Mouse (Mus musculus) midbrain, embryonic 10.5 days (tissue): Measurements from ENCODE around the gene Col4a2. TPM values are rescaled to one million over a fixed set of nuclear protein-coding genes. Genes with fewer than 3 reads are reported as not detected.
A peak's percentile ranks its signal among the peaks of the same experiment; 100 is the strongest.

Experiments
- DNase-seq: peaks from one replicate; pipeline ENCODE4 v3.0.0-alpha.2; 2017; ENCODE audit warnings: low spot score
- H3K27ac ChIP-seq: fragments of 300-500 bp; sonication (generic); replicated peaks from 2 replicates; pipeline ENCODE4 v1.5.1; 2016; ENCODE audit warnings: mild to moderate bottlenecking
- H3K27me3 ChIP-seq: fragments of 300-500 bp; sonication (generic); 2 replicates; pipeline ENCODE4 v1.6.1; 2016; ENCODE audit warnings: low read depth, mild to moderate bottlenecking; ENCODE audit not compliant: poor library complexity, severe bottlenecking
- H3K36me3 ChIP-seq: fragments of 300-500 bp; sonication (generic); 2 replicates; pipeline ENCODE4 v1.6.1; 2016; ENCODE audit warnings: mild to moderate bottlenecking, moderate library complexity
- H3K4me1 ChIP-seq: fragments of 300-500 bp; sonication (generic); 2 replicates; pipeline ENCODE4 v1.6.1; 2016
- H3K4me3 ChIP-seq: fragments of 300-500 bp; sonication (generic); 2 replicates; pipeline ENCODE4 v1.5.1; 2016; ENCODE audit warnings: mild to moderate bottlenecking, moderate library complexity
- H3K9me3 ChIP-seq: fragments of 300-500 bp; sonication (generic); replicated peaks from 2 replicates; pipeline ENCODE4 v1.6.1; 2016; ENCODE audit warnings: mild to moderate bottlenecking
- WGBS: fragments of 180-500 bp; shearing (Covaris S2); methylation state at CpG from one replicate; pipeline ENCODE4 v1.1.7; 2016; 5-methylcytosine and 5-hydroxymethylcytosine counted together
- polyA plus RNA-seq: library from polyadenylated mRNA; unstranded; fragments of >200 nt; fragmentation: Nextera tagmentation; extraction: Ambion mirVana; gene quantifications from 2 replicates; pipeline ENCODE4 v1.2.1, GENCODE M21; 2016

Col4a2 gene
- polyA plus RNA-seq, 1 experiment from 2014 or later: 43.7 TPM

DNA sequence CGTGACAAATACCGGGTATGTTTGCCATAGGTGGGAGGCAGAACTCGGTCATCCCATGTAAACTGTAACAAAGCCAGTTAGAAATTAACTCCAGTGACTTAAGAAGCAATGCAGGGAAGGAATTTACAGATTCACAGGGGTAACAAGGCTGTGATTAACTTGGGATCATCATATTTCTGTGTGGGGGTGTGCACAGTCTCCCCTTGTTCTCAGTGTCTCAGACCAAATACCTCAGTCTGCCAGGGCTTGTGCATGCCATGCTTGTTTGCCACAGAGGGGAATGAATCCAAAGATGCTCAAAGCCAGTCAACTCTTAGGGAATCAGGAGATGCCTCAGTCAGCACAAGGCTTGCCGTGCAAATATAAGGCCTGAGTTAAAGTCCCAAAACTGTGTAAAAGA, 89.6 kb downstream of the Col4a2 start:
- Histone ChIP-seq H3K4me1 (peaks cover 40% of the 10 kb centered on the region), H3K4me3 (no peak overlapping the region), H3K27me3 (no peaks in the 10 kb centered on the region), H3K36me3 (no peaks in the 10 kb centered on the region; the same call in 1 of the 2 replicates), H3K27ac (no peak overlapping the region), H3K9me3 (no peaks in the 10 kb centered on the region)
- WGBS: 95% methylated on average over 4 of the region's 4 CpGs
- DNase-seq: no peak

DNA sequence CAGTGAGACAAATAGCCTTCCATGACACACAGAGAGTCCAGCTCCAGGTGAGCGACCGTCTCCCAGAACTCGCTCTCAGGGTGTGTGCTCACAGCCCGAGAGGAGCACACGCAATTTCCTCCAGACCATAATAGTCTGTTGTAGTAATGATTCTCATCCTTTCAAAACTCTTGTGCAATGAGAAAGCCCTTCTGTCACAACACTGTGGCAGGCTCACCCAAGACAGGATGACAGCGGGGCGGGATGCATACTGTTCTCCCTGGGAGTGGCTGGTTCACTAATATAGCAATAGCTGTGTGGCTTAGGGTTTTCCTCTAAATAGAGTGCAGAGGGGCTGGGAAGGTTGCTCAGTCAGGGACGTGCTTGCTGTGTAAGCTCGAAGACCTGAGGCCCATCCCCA, 91.2 kb downstream of the Col4a2 start:
- Histone ChIP-seq H3K4me3 (no peak overlapping the region), H3K36me3 (no peaks in the 10 kb centered on the region; the same call in 1 of the 2 replicates), H3K27ac (no peak overlapping the region), H3K27me3 (no peaks in the 10 kb centered on the region), H3K4me1 (peaks cover 36% of the 10 kb centered on the region), H3K9me3 (no peaks in the 10 kb centered on the region)
- WGBS: 91% methylated on average over 9 of the region's 9 CpGs
- no peak for DNase-seq

DNA sequence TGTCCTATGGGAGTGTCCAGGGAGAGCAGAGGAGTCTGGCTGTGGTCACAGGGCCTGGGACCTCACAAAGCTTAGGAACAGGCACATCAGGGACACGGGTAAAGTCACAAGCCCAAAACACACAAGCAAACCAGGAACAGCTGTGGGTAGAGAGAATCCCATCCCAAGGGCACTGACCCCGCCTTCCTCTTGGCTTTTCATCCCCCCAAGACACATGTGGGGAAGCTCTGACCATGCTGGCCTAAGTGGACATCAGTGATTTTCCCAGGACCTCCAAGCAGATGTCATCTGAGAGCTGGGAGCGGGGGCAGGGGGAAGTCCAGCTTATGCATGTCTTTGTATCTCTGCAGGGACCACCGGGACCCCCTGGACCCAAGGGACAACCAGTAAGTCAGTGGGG, 92.0 kb downstream of the Col4a2 start:
- H3K36me3 ChIP-seq: no peaks in the 10 kb centered on the region; the same call in 1 of the 2 replicates
- peak; percentile 38 for DNase-seq
- H3K27me3 ChIP-seq: no peaks in the 10 kb centered on the region
- no peaks in the 10 kb centered on the region for H3K9me3 ChIP-seq
- 67% methylated on average over 4 of the region's 4 CpGs for WGBS
- 0 out of 2 replicates have a peak overlapping the region, but pooled peaks have one; percentile 34 for H3K27ac ChIP-seq
- H3K4me3 ChIP-seq: no peak overlapping the region
- H3K4me1 ChIP-seq: peaks cover 31% of the 10 kb centered on the region

DNA sequence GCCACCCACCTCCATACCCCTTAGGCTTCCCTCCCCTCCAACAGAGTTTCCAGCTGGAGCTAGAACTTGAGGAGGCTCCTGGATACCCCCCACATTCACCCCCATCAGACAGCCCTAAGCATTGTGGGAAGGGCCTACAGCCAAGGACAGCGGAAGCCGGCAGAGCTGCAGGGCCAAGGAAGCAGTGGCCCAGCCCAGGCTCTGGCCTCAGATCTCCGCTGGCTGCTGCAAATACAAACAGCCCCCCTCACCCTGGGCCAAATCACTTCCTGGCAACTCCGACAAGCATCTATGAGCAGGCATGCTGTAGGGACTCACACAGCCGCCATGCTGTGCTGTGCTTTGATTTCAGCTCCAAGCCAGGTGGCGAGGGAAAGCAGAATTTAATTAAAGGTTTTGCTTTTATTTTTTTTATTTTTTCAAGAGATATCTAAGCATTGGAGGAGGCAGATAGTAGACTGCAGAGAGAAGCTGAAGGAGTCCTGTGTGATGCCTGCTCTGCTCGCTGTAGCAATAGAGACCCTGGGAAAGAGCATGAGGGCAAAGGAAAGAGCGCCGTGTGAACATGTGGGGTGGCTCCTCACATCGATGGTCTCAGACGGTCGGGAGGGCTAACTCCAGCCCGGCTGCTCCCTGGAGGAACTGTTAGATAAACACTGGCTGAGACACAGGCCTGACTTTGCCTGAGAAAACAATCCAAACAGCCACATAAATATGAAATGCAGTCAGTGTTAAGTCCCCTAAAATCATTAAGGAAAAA, 93.3 kb downstream of the Col4a2 start:
- 64% methylated on average over 13 of the region's 13 CpGs for WGBS
- Histone ChIP-seq H3K36me3 (no peaks in the 10 kb centered on the region; the same call in 1 of the 2 replicates), H3K4me1 (peaks cover 23% of the 10 kb centered on the region), H3K27me3 (no peaks in the 10 kb centered on the region), H3K4me3 (no peak overlapping the region), H3K27ac (peak overlapping the region; percentile 60; the same call in 1 of the 2 replicates), H3K9me3 (no peaks in the 10 kb centered on the region)
- peak; percentile 48 for DNase-seq

DNA sequence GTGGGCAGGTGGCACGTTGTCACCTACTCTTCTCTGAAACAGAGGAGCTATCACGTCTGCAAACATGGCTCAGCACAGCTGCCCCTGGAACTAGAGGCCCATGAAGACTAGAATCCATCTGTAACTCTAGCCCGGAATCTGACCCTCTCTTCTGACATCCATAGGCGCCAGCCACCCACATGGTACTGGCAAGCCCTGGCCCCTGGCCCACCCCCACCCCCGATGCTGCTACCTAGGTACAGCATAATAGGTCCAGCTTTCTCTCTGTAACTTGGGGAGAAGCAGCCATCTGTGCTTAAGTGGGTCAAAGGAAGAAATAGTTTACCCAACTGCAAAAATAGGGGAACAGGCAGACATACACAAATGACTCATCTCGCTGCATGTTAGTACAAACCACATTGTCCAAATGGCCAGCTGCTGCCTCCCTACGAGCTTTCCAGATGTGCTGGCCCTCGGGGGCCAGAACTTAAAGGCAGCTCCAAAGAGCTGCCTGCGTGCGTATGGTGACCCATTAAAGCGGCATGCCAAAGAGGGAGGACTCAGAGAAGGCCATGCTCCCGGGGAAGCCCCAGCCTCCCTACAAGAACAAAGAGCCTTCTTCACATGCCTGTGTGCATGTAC, 99.0 kb downstream of the Col4a2 start:
- WGBS: 78% methylated on average over 12 of the region's 12 CpGs

DNA sequence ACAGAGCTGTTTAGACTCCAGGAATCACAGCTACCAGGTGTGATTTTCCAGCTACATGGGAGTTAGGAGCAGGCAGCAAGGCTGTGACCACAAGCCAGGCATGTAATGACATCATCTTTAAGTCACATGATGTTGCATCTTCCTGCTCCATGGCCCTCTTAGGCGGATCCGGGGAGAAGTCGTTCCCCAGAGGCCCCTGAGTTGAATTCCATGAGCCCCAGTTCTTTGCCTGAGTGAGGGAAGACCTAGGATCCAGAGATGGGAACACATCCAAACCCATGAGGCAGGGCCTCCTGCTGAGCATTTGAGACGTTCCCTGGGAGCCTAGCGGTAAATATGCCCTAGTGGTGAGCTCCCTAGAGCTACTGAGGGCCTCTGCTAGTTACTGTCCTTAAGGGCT, 99.8 kb downstream of the Col4a2 start:
- no peak for DNase-seq
- no peaks in the 10 kb centered on the region for H3K27me3 ChIP-seq
- peaks cover 14% of the 10 kb centered on the region for H3K4me1 ChIP-seq
- no peaks in the 10 kb centered on the region for H3K36me3 ChIP-seq
- no peak overlapping the region for H3K4me3 ChIP-seq
- peak overlapping the region; percentile 2 for H3K27ac ChIP-seq
- WGBS: 76% methylated on average over 5 of the region's 5 CpGs
- no peaks in the 10 kb centered on the region for H3K9me3 ChIP-seq

More for the DNA sequence above, 99.0 kb downstream of the Col4a2 start:
- no peaks in the 10 kb centered on the region for H3K9me3 ChIP-seq
- no peaks in the 10 kb centered on the region for H3K36me3 ChIP-seq
- no peaks in the 10 kb centered on the region for H3K27me3 ChIP-seq
- no peak for DNase-seq
- no peak overlapping the region; the same call in 1 of the 2 replicates for H3K27ac ChIP-seq
- H3K4me1 ChIP-seq: peaks cover 14% of the 10 kb centered on the region
- no peak overlapping the region for H3K4me3 ChIP-seq

DNA sequence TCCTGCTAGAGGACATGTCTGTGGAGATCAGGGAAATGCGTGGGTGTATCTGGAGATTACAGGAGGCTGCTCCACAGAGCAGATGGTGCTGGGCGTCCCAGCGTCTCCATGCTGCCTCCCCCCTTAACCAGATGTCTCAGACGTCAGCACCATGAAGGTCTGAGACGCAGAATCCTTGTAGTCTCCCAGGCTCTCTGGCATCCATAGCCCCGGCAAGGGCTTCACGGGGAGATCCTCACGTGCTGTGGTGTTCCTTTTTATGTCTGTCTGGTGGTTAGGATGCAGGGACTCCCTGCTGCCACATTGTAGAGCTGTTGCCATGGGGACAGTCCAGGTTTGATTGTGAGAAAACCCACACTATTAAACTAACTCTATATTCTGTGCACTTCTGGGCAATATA, 101.7 kb downstream of the Col4a2 start:
- H3K9me3 ChIP-seq: no peaks in the 10 kb centered on the region
- 48% methylated on average over 8 of the region's 8 CpGs for WGBS
- no peaks in the 10 kb centered on the region for H3K36me3 ChIP-seq
- H3K27ac ChIP-seq: peak overlapping the region; percentile 67
- DNase-seq: no peak
- no peaks in the 10 kb centered on the region for H3K27me3 ChIP-seq
- H3K4me3 ChIP-seq: no peak overlapping the region
- peaks cover 17% of the 10 kb centered on the region for H3K4me1 ChIP-seq

DNA sequence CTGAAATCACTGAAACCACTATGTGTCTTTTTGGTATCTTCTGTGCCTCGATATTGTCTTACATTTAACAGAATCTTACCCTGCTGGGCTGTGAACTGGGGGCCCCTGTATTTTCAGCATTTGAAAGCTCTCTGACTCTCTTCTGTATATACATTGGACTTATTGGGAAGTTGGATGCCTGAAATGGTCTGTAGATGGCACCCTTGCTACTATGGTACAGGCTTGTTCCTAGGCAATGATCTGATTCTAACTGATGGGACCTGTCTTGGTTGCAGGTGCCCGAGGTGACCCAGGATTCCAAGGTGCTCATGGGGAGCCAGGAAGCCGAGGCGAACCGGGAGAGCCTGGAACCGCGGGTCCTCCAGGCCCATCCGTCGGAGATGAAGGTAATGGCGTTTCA, 102.5 kb downstream of the Col4a2 start:
- H3K36me3 ChIP-seq: no peaks in the 10 kb centered on the region
- peaks cover 19% of the 10 kb centered on the region for H3K4me1 ChIP-seq
- no peak overlapping the region for H3K4me3 ChIP-seq
- H3K9me3 ChIP-seq: no peaks in the 10 kb centered on the region
- 86% methylated on average over 10 of the region's 10 CpGs for WGBS
- no peak overlapping the region for H3K27ac ChIP-seq
- no peaks in the 10 kb centered on the region for H3K27me3 ChIP-seq
- no peak for DNase-seq

DNA sequence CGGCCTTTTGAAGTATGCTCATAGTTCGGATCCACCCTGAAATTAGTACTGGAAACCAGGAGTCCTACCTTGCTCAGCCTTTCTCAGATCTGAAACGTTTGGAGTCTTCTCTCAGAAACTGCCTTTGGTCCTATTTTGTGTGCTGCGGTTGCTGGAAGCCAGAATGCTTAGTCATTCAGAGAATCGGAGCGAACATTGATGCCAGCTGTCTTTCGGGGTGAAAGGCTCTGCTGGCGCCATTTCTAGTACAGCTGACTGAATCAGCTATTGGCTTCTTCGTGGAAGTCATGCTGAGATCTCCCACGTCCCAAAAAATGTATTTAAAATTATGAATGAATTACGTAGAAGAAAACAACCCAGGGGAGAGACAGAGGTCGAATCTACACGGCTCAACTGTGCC, 105.2 kb downstream of the Col4a2 start:
- Histone ChIP-seq H3K9me3 (no peaks in the 10 kb centered on the region), H3K36me3 (no peaks in the 10 kb centered on the region), H3K27ac (no peak overlapping the region), H3K4me1 (peaks cover 19% of the 10 kb centered on the region), H3K4me3 (no peak overlapping the region), H3K27me3 (no peaks in the 10 kb centered on the region)
- 86% methylated on average over 13 of the region's 13 CpGs for WGBS
- DNase-seq: no peak

DNA sequence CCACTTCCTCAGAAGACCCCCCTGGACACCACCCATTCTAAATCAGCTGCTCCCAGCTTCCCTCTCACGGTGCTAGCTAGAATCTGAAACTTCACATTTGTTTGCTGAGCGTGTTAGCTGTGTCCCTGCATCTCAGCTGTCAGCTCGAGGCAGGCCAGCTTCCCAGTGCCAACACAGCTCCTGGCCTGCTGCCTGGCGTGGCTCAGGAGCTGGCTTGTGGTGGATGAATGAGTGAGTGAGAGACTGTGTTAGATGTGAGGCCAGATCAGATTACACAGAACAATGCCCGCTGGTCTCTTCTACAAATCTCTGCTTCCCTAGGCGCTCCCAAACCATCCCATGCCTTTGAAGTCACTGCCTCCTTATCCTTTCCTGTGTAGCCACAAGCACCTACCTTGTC, 106.6 kb downstream of the Col4a2 start:
- Histone ChIP-seq H3K9me3 (no peaks in the 10 kb centered on the region), H3K27ac (no peak overlapping the region), H3K27me3 (no peaks in the 10 kb centered on the region), H3K4me1 (peaks cover 12% of the 10 kb centered on the region), H3K36me3 (no peaks in the 10 kb centered on the region), H3K4me3 (no peak overlapping the region)
- WGBS: 50% methylated on average over 6 of the region's 6 CpGs
- no peak for DNase-seq

DNA sequence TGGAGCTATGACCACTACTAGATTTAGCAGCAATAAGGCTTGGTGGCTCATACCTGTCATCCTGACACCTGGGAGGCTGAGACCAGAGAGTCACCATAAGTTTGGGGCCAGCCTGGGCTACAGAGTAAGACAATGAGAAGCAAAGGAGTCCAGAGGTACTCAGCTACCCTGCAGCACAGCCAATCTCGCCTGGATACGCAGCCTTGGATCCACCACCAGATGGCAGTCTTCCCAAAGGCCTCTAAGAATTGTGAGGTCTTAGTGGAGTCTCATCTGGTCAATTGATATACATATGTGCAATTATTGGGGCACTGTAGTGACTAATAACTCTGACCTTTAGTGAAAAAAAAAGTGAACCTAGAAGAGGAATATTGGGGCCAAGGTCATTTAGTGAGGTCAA, 107.0 kb downstream of the Col4a2 start:
- Histone ChIP-seq H3K4me1 (peaks cover 8% of the 10 kb centered on the region), H3K9me3 (no peaks in the 10 kb centered on the region), H3K4me3 (no peak overlapping the region), H3K27ac (no peak overlapping the region), H3K27me3 (no peaks in the 10 kb centered on the region), H3K36me3 (no peaks in the 10 kb centered on the region)
- peak; percentile 62 for DNase-seq
- 14% methylated on average over 2 of the region's 2 CpGs for WGBS

DNA sequence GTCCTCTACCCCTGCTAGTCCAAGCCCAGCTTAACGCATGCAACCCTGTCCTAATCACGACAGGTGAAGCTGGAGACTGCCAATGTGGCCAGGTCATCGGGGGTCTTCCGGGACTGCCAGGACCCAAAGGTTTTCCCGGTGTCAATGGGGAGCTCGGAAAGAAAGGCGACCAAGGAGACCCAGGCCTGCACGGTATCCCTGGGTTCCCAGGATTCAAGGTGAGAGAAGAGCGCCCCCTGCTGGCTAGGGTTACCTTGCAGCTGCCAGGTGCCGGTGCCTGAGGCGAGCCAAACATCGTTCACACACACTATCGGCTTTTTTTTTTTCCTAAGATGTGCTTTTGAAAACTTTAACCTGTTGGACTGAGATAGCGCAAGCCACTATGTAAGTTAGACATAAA, 108.5 kb downstream of the Col4a2 start:
- no peak overlapping the region for H3K27ac ChIP-seq
- 0 out of 2 replicates have a peak, but pooled peaks cover 3% of the 10 kb centered on the region for H3K36me3 ChIP-seq
- WGBS: 52% methylated on average over 14 of the region's 14 CpGs
- H3K27me3 ChIP-seq: no peaks in the 10 kb centered on the region
- no peak overlapping the region for H3K4me3 ChIP-seq
- H3K9me3 ChIP-seq: no peaks in the 10 kb centered on the region
- DNase-seq: peak; percentile 49
- peaks cover 7% of the 10 kb centered on the region; the same call in 1 of the 2 replicates for H3K4me1 ChIP-seq

DNA sequence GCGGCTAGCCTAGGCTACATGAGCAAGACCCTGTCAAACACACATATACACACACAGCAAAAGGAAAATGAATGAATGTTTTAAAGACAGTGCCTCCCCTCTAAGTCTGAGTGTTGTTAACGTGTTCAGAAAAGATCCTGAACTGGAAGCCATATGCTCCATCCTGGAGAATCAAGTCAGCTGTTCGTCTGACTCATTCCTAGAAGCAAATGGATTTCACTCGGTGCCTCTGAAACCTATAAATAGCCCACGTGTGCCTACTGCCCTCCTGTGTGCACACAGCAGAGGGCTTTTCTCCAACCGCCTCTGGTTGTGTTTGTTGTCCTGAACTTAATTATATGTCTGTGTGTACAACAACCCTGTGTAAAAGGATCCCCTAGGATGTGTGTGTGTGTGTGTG, 109.4 kb downstream of the Col4a2 start:
- no peak overlapping the region for H3K4me3 ChIP-seq
- no peaks in the 10 kb centered on the region for H3K27me3 ChIP-seq
- no peak for DNase-seq
- H3K4me1 ChIP-seq: peaks cover 7% of the 10 kb centered on the region; the same call in 1 of the 2 replicates
- 91% methylated on average over 6 of the region's 6 CpGs for WGBS
- H3K27ac ChIP-seq: no peak overlapping the region
- no peaks in the 10 kb centered on the region for H3K9me3 ChIP-seq
- 0 out of 2 replicates have a peak, but pooled peaks cover 3% of the 10 kb centered on the region for H3K36me3 ChIP-seq
